Mouse (Mus musculus): Measurements from ENCODE around the gene Ect2. TPM values are rescaled to one million over a fixed set of nuclear protein-coding genes. Genes with fewer than 3 reads are reported as not detected.

The Ect2 gene
- polyA plus RNA-seq, 1 experiment: 1.2 TPM

- TF ChIP-seq POLR2A (IDR thresholded peaks at IDR 0.05; ENCODE audit: low read depth, low read length): no peak
- no peak for TF ChIP-seq CTCF (IDR thresholded peaks at IDR 0.05; ENCODE audit: extremely low read depth, insufficient read depth, insufficient read length, insufficient replicate concordance)
- H3K27ac ChIP-seq (ENCODE audit: insufficient read depth, low read length): no peak overlapping the region
- no peaks in the 10 kb centered on the region for H3K27me3 ChIP-seq (ENCODE audit: control insufficient read depth, insufficient read depth, low read length)
- no peaks in the 10 kb centered on the region for H3K36me3 ChIP-seq (ENCODE audit: control insufficient read depth, insufficient read depth, low read length)
- H3K4me1 ChIP-seq (ENCODE audit: control insufficient read depth, insufficient read depth, insufficient read length): no peaks in the 10 kb centered on the region
- 90% methylated on average over 7 of the region's 7 CpGs for WGBS
- H3K4me3 ChIP-seq (ENCODE audit: extremely low read depth, insufficient read depth, insufficient read length): no peak overlapping the region
- DNase-seq (ENCODE audit: low read depth in 1 of 2, low spot score in 2 of 2): no peak
Observed at GRCm38 (mm10) chr3:27080061-27080770, 73.5 kb downstream of the Ect2 start.

- Histone ChIP-seq H3K4me1 (ENCODE audit: control insufficient read depth, insufficient read depth, insufficient read length) (no peaks in the 10 kb centered on the region), H3K27me3 (ENCODE audit: control insufficient read depth, insufficient read depth, low read length) (no peaks in the 10 kb centered on the region), H3K4me3 (ENCODE audit: extremely low read depth, insufficient read depth, insufficient read length) (no peak overlapping the region), H3K27ac (ENCODE audit: insufficient read depth, low read length) (no peak overlapping the region), H3K36me3 (ENCODE audit: control insufficient read depth, insufficient read depth, low read length) (no peaks in the 10 kb centered on the region)
- no peak for DNase-seq (ENCODE audit: low read depth in 1 of 2, low spot score in 2 of 2)
- TF ChIP-seq POLR2A (IDR thresholded peaks at IDR 0.05; ENCODE audit: low read depth, low read length): no peak
- no peak for TF ChIP-seq CTCF (IDR thresholded peaks at IDR 0.05; ENCODE audit: extremely low read depth, insufficient read depth, insufficient read length, insufficient replicate concordance)
- WGBS: 63% methylated on average over 2 of the region's 2 CpGs
Observed at GRCm38 (mm10) chr3:27073884-27074283, 79.8 kb downstream of the Ect2 start.

GRCm38 (mm10) chr3:27071706-27072105, 82.0 kb downstream of the Ect2 start:
- no peak overlapping the region for H3K4me3 ChIP-seq (ENCODE audit: extremely low read depth, insufficient read depth, insufficient read length)
- H3K27me3 ChIP-seq (ENCODE audit: control insufficient read depth, insufficient read depth, low read length): no peaks in the 10 kb centered on the region
- DNase-seq (ENCODE audit: low read depth in 1 of 2, low spot score in 2 of 2): no peak
- no peak overlapping the region for H3K27ac ChIP-seq (ENCODE audit: insufficient read depth, low read length)
- WGBS: 89% methylated on average over 4 of the region's 4 CpGs
- H3K36me3 ChIP-seq (ENCODE audit: control insufficient read depth, insufficient read depth, low read length): no peaks in the 10 kb centered on the region
- TF ChIP-seq POLR2A (IDR thresholded peaks at IDR 0.05; ENCODE audit: low read depth, low read length) (no peak), CTCF (IDR thresholded peaks at IDR 0.05; ENCODE audit: extremely low read depth, insufficient read depth, insufficient read length, insufficient replicate concordance) (no peak)
- H3K4me1 ChIP-seq (ENCODE audit: control insufficient read depth, insufficient read depth, insufficient read length): no peaks in the 10 kb centered on the region

GRCm38 (mm10) chr3:27070340-27070739, 83.3 kb downstream of the Ect2 start:
- Histone ChIP-seq H3K36me3 (ENCODE audit: control insufficient read depth, insufficient read depth, low read length) (no peaks in the 10 kb centered on the region), H3K4me3 (ENCODE audit: extremely low read depth, insufficient read depth, insufficient read length) (no peak overlapping the region), H3K27ac (ENCODE audit: insufficient read depth, low read length) (no peak overlapping the region), H3K4me1 (ENCODE audit: control insufficient read depth, insufficient read depth, insufficient read length) (no peaks in the 10 kb centered on the region), H3K27me3 (ENCODE audit: control insufficient read depth, insufficient read depth, low read length) (no peaks in the 10 kb centered on the region)
- 86% methylated on average over 9 of the region's 9 CpGs for WGBS
- no peak for DNase-seq (ENCODE audit: low read depth in 1 of 2, low spot score in 2 of 2)
- TF ChIP-seq POLR2A (IDR thresholded peaks at IDR 0.05; ENCODE audit: low read depth, low read length): no peak
- no peak for TF ChIP-seq CTCF (IDR thresholded peaks at IDR 0.05; ENCODE audit: extremely low read depth, insufficient read depth, insufficient read length, insufficient replicate concordance)

GRCm38 (mm10) chr3:27067206-27067605, 86.5 kb downstream of the Ect2 start:
- TF ChIP-seq POLR2A (IDR thresholded peaks at IDR 0.05; ENCODE audit: low read depth, low read length) (no peak), CTCF (IDR thresholded peaks at IDR 0.05; ENCODE audit: extremely low read depth, insufficient read depth, insufficient read length, insufficient replicate concordance) (no peak)
- H3K27ac ChIP-seq (ENCODE audit: insufficient read depth, low read length): no peak overlapping the region
- DNase-seq (ENCODE audit: low read depth in 1 of 2, low spot score in 2 of 2): no peak
- no peaks in the 10 kb centered on the region for H3K27me3 ChIP-seq (ENCODE audit: control insufficient read depth, insufficient read depth, low read length)
- H3K36me3 ChIP-seq (ENCODE audit: control insufficient read depth, insufficient read depth, low read length): no peaks in the 10 kb centered on the region
- H3K4me1 ChIP-seq (ENCODE audit: control insufficient read depth, insufficient read depth, insufficient read length): no peaks in the 10 kb centered on the region
- H3K4me3 ChIP-seq (ENCODE audit: extremely low read depth, insufficient read depth, insufficient read length): no peak overlapping the region

GRCm38 (mm10) chr3:27064886-27065285, 88.8 kb downstream of the Ect2 start:
- no peaks in the 10 kb centered on the region for H3K4me1 ChIP-seq (ENCODE audit: control insufficient read depth, insufficient read depth, insufficient read length)
- H3K4me3 ChIP-seq (ENCODE audit: extremely low read depth, insufficient read depth, insufficient read length): no peak overlapping the region
- WGBS: 96% methylated on average over 2 of the region's 2 CpGs
- no peaks in the 10 kb centered on the region for H3K27me3 ChIP-seq (ENCODE audit: control insufficient read depth, insufficient read depth, low read length)
- H3K36me3 ChIP-seq (ENCODE audit: control insufficient read depth, insufficient read depth, low read length): no peaks in the 10 kb centered on the region
- no peak for DNase-seq (ENCODE audit: low read depth in 1 of 2, low spot score in 2 of 2)
- TF ChIP-seq POLR2A (IDR thresholded peaks at IDR 0.05; ENCODE audit: low read depth, low read length): no peak
- no peak for TF ChIP-seq CTCF (IDR thresholded peaks at IDR 0.05; ENCODE audit: extremely low read depth, insufficient read depth, insufficient read length, insufficient replicate concordance)
- no peak overlapping the region for H3K27ac ChIP-seq (ENCODE audit: insufficient read depth, low read length)
